Mouse (Mus musculus): Measurements from ENCODE around the gene Nr3c2. TPM values are rescaled to one million over a fixed set of nuclear protein-coding genes. Genes with fewer than 3 reads are reported as not detected.

Nr3c2 gene
- polyA plus RNA-seq, 1 experiment from 2014 or later = 4.5 TPM

- no peak overlapping the region for H3K4me2 ChIP-seq (replicated peaks; ENCODE audit: low read depth, low read length)
- no peak overlapping the region for H3K27ac ChIP-seq (ENCODE audit: low read length)
- no peaks in the 10 kb centered on the region for H3K36me3 ChIP-seq (ENCODE audit: insufficient read depth, low read length)
- no peak overlapping the region for H3K9ac ChIP-seq (replicated peaks; ENCODE audit: low read length)
- no peaks in the 10 kb centered on the region for H3K9me3 ChIP-seq (ENCODE audit: low read length)
- H3K27me3 ChIP-seq (ENCODE audit: insufficient read depth, low read length) = no peaks in the 10 kb centered on the region
- 87% methylated on average over 4 of the region's 4 CpGs for WGBS
- no peak for ATAC-seq (ENCODE audit: low FRiP score, low TSS enrichment)
- H3K4me1 ChIP-seq (ENCODE audit: insufficient read depth, low read length) = no peaks in the 10 kb centered on the region
- no peak overlapping the region for H3K4me3 ChIP-seq (ENCODE audit: low read length)
These were observed 71.9 kb downstream of the Nr3c2 start for GRCm38 (mm10) chr8:76971187-76971586.

GRCm38 (mm10) chr8:76971761-76972404 lies 72.6 kb downstream of the Nr3c2 start:
- H3K4me3 ChIP-seq (ENCODE audit: low read length) = no peak overlapping the region
- H3K27me3 ChIP-seq (ENCODE audit: insufficient read depth, low read length) = no peaks in the 10 kb centered on the region
- WGBS = 77% methylated on average over 9 of the region's 9 CpGs
- no peak for ATAC-seq (ENCODE audit: low FRiP score, low TSS enrichment)
- no peak overlapping the region for H3K27ac ChIP-seq (ENCODE audit: low read length)
- no peaks in the 10 kb centered on the region for H3K9me3 ChIP-seq (ENCODE audit: low read length)
- H3K9ac ChIP-seq (replicated peaks; ENCODE audit: low read length) = no peak overlapping the region
- no peak overlapping the region for H3K4me2 ChIP-seq (replicated peaks; ENCODE audit: low read depth, low read length)
- no peaks in the 10 kb centered on the region for H3K4me1 ChIP-seq (ENCODE audit: insufficient read depth, low read length)
- no peaks in the 10 kb centered on the region for H3K36me3 ChIP-seq (ENCODE audit: insufficient read depth, low read length)

GRCm38 (mm10) chr8:76972947-76973552 lies 73.8 kb downstream of the Nr3c2 start:
- H3K27ac ChIP-seq (ENCODE audit: low read length) = no peak overlapping the region

GRCm38 (mm10) chr8:76977907-76978306 lies 78.7 kb downstream of the Nr3c2 start:
- Histone ChIP-seq H3K27ac (ENCODE audit: low read length) (no peak overlapping the region), H3K9ac (replicated peaks; ENCODE audit: low read length) (no peak overlapping the region), H3K27me3 (ENCODE audit: insufficient read depth, low read length) (no peaks in the 10 kb centered on the region), H3K4me2 (replicated peaks; ENCODE audit: low read depth, low read length) (no peak overlapping the region), H3K4me3 (ENCODE audit: low read length) (no peak overlapping the region), H3K9me3 (ENCODE audit: low read length) (no peaks in the 10 kb centered on the region), H3K4me1 (ENCODE audit: insufficient read depth, low read length) (no peaks in the 10 kb centered on the region), H3K36me3 (ENCODE audit: insufficient read depth, low read length) (no peaks in the 10 kb centered on the region)
- 90% methylated on average over 4 of the region's 4 CpGs for WGBS
- no peak for ATAC-seq (ENCODE audit: low FRiP score, low TSS enrichment)

More at GRCm38 (mm10) chr8:76972947-76973552, 73.8 kb downstream of the Nr3c2 start:
- H3K4me2 ChIP-seq (replicated peaks; ENCODE audit: low read depth, low read length) = no peak overlapping the region
- H3K4me1 ChIP-seq (ENCODE audit: insufficient read depth, low read length) = no peaks in the 10 kb centered on the region
- no peaks in the 10 kb centered on the region for H3K36me3 ChIP-seq (ENCODE audit: insufficient read depth, low read length)
- H3K4me3 ChIP-seq (ENCODE audit: low read length) = no peak overlapping the region
- H3K9me3 ChIP-seq (ENCODE audit: low read length) = no peaks in the 10 kb centered on the region
- no peaks in the 10 kb centered on the region for H3K27me3 ChIP-seq (ENCODE audit: insufficient read depth, low read length)
- ATAC-seq (ENCODE audit: low FRiP score, low TSS enrichment) = no peak
- H3K9ac ChIP-seq (replicated peaks; ENCODE audit: low read length) = no peak overlapping the region
- 69% methylated on average over 8 of the region's 8 CpGs for WGBS

- Histone ChIP-seq H3K27me3 (ENCODE audit: insufficient read depth, low read length) (no peaks in the 10 kb centered on the region), H3K4me3 (ENCODE audit: low read length) (no peak overlapping the region), H3K27ac (ENCODE audit: low read length) (no peak overlapping the region), H3K4me1 (ENCODE audit: insufficient read depth, low read length) (no peaks in the 10 kb centered on the region), H3K4me2 (replicated peaks; ENCODE audit: low read depth, low read length) (no peak overlapping the region), H3K36me3 (ENCODE audit: insufficient read depth, low read length) (no peaks in the 10 kb centered on the region), H3K9me3 (ENCODE audit: low read length) (no peaks in the 10 kb centered on the region), H3K9ac (replicated peaks; ENCODE audit: low read length) (no peak overlapping the region)
- peak; percentile 79; the same call in 1 of the 2 replicates for ATAC-seq (ENCODE audit: low FRiP score, low TSS enrichment)
These were observed 84.8 kb downstream of the Nr3c2 start for GRCm38 (mm10) chr8:76984082-76984481.

GRCm38 (mm10) chr8:76984851-76985250 lies 85.6 kb downstream of the Nr3c2 start:
- Histone ChIP-seq H3K4me3 (ENCODE audit: low read length) (no peak overlapping the region), H3K4me2 (replicated peaks; ENCODE audit: low read depth, low read length) (no peak overlapping the region), H3K9me3 (ENCODE audit: low read length) (no peaks in the 10 kb centered on the region), H3K27me3 (ENCODE audit: insufficient read depth, low read length) (no peaks in the 10 kb centered on the region), H3K27ac (ENCODE audit: low read length) (no peak overlapping the region), H3K36me3 (ENCODE audit: insufficient read depth, low read length) (no peaks in the 10 kb centered on the region), H3K9ac (replicated peaks; ENCODE audit: low read length) (no peak overlapping the region), H3K4me1 (ENCODE audit: insufficient read depth, low read length) (no peaks in the 10 kb centered on the region)
- WGBS = 78% methylated on average over 5 of the region's 5 CpGs
- no peak for ATAC-seq (ENCODE audit: low FRiP score, low TSS enrichment)

GRCm38 (mm10) chr8:76987876-76988275 lies 88.6 kb downstream of the Nr3c2 start:
- Histone ChIP-seq H3K36me3 (ENCODE audit: insufficient read depth, low read length) (no peaks in the 10 kb centered on the region), H3K27me3 (ENCODE audit: insufficient read depth, low read length) (no peaks in the 10 kb centered on the region), H3K4me2 (replicated peaks; ENCODE audit: low read depth, low read length) (no peak overlapping the region), H3K9ac (replicated peaks; ENCODE audit: low read length) (no peak overlapping the region), H3K4me1 (ENCODE audit: insufficient read depth, low read length) (no peaks in the 10 kb centered on the region), H3K9me3 (ENCODE audit: low read length) (no peaks in the 10 kb centered on the region), H3K4me3 (ENCODE audit: low read length) (no peak overlapping the region), H3K27ac (ENCODE audit: low read length) (no peak overlapping the region)
- ATAC-seq (ENCODE audit: low FRiP score, low TSS enrichment) = no peak
- 47% methylated on average over 3 of the region's 3 CpGs for WGBS

GRCm38 (mm10) chr8:76998276-76998675 lies 99.0 kb downstream of the Nr3c2 start:
- no peaks in the 10 kb centered on the region for H3K36me3 ChIP-seq (ENCODE audit: insufficient read depth, low read length)
- no peaks in the 10 kb centered on the region for H3K27me3 ChIP-seq (ENCODE audit: insufficient read depth, low read length)
- H3K4me2 ChIP-seq (replicated peaks; ENCODE audit: low read depth, low read length) = no peak overlapping the region
- ATAC-seq (ENCODE audit: low FRiP score, low TSS enrichment) = no peak
- no peaks in the 10 kb centered on the region for H3K9me3 ChIP-seq (ENCODE audit: low read length)
- no peak overlapping the region for H3K9ac ChIP-seq (replicated peaks; ENCODE audit: low read length)
- H3K27ac ChIP-seq (ENCODE audit: low read length) = no peak overlapping the region
- H3K4me1 ChIP-seq (ENCODE audit: insufficient read depth, low read length) = no peaks in the 10 kb centered on the region
- 84% methylated on average over 4 of the region's 4 CpGs for WGBS
- no peak overlapping the region for H3K4me3 ChIP-seq (ENCODE audit: low read length)

- Histone ChIP-seq H3K4me3 (ENCODE audit: low read length) (no peak overlapping the region), H3K9me3 (ENCODE audit: low read length) (no peaks in the 10 kb centered on the region), H3K27ac (ENCODE audit: low read length) (no peak overlapping the region), H3K4me2 (replicated peaks; ENCODE audit: low read depth, low read length) (no peak overlapping the region), H3K27me3 (ENCODE audit: insufficient read depth, low read length) (no peaks in the 10 kb centered on the region), H3K4me1 (ENCODE audit: insufficient read depth, low read length) (no peaks in the 10 kb centered on the region), H3K36me3 (ENCODE audit: insufficient read depth, low read length) (no peaks in the 10 kb centered on the region), H3K9ac (replicated peaks; ENCODE audit: low read length) (no peak overlapping the region)
- 75% methylated on average over 10 of the region's 10 CpGs for WGBS
- no peak for ATAC-seq (ENCODE audit: low FRiP score, low TSS enrichment)
These were observed 110.2 kb downstream of the Nr3c2 start for GRCm38 (mm10) chr8:77009425-77009824.

- H3K27me3 ChIP-seq (ENCODE audit: insufficient read depth, low read length) = no peaks in the 10 kb centered on the region
- no peaks in the 10 kb centered on the region for H3K36me3 ChIP-seq (ENCODE audit: insufficient read depth, low read length)
- no peak overlapping the region for H3K9ac ChIP-seq (replicated peaks; ENCODE audit: low read length)
- no peak overlapping the region for H3K4me2 ChIP-seq (replicated peaks; ENCODE audit: low read depth, low read length)
- H3K27ac ChIP-seq (ENCODE audit: low read length) = no peak overlapping the region
- H3K9me3 ChIP-seq (ENCODE audit: low read length) = peaks cover 3% of the 10 kb centered on the region
- no peaks in the 10 kb centered on the region for H3K4me1 ChIP-seq (ENCODE audit: insufficient read depth, low read length)
- H3K4me3 ChIP-seq (ENCODE audit: low read length) = no peak overlapping the region
- 85% methylated on average over 3 of the region's 3 CpGs for WGBS
- ATAC-seq (ENCODE audit: low FRiP score, low TSS enrichment) = no peak
These were observed 112.7 kb downstream of the Nr3c2 start for GRCm38 (mm10) chr8:77011985-77012384.

Data from kidney, embryonic 16.5 days (tissue).